Mouse (Mus musculus) MEL (cell line): ENCODE data around the gene Gpr156.

Experiments used
- CHD1 ChIP-seq: IDR thresholded peaks from 2 replicates; pipeline ENCODE4 v1.6.1; 2012; ENCODE audit warnings: low read depth, mild to moderate bottlenecking, inconsistent platforms, low read length, improper control_type of control experiment
- CTCF ChIP-seq, 3 experiments: IDR thresholded peaks in 2 of 3; conservative IDR thresholded peaks in 1 of 3; 2 replicates each; pipeline ENCODE4 v1.5.1; 2011 to 2012; ENCODE audit warnings: low read length in 3 of 3, low read depth in 2 of 3, mild to moderate bottlenecking in 2 of 3, improper control_type of control experiment in 1 of 3, inconsistent platforms in 1 of 3, mixed read lengths in 1 of 3, moderate library complexity in 1 of 3; ENCODE audit not compliant: control insufficient read depth in 1 of 3, insufficient read depth in 1 of 3, poor library complexity in 1 of 3, severe bottlenecking in 1 of 3
- ETS1 ChIP-seq: IDR thresholded peaks from 2 replicates; pipeline ENCODE4 v1.6.1; 2012; ENCODE audit warnings: low read depth, mild to moderate bottlenecking, inconsistent platforms, low read length, improper control_type of control experiment, moderate library complexity
- JUND ChIP-seq: IDR thresholded peaks from 2 replicates; pipeline ENCODE4 v1.6.1; 2011; ENCODE audit warnings: low read depth, mild to moderate bottlenecking, improper control_type of control experiment, low read length
- POLR2A ChIP-seq, 2 experiments: IDR thresholded peaks; 2 replicates each; pipeline ENCODE4 v1.6.1; 2011 to 2012; ENCODE audit warnings: low read length in 2 of 2, mild to moderate bottlenecking in 2 of 2, control low read depth in 1 of 2, improper control_type of control experiment in 1 of 2, low read depth in 1 of 2, moderate library complexity in 1 of 2; ENCODE audit not compliant: control insufficient read depth in 1 of 2, insufficient read depth in 1 of 2, poor library complexity in 1 of 2
- TAL1 ChIP-seq: IDR thresholded peaks from 2 replicates; pipeline ENCODE4 v1.6.1; 2012; ENCODE audit warnings: mild to moderate bottlenecking, inconsistent platforms, low read length, moderate library complexity, mixed read lengths
- TCF12 ChIP-seq: IDR thresholded peaks from 2 replicates; pipeline ENCODE4 v1.6.1; 2014; ENCODE audit warnings: low read depth, mild to moderate bottlenecking, inconsistent platforms, low read length, improper control_type of control experiment, moderate library complexity
- UBTF ChIP-seq: IDR thresholded peaks from 2 replicates; pipeline ENCODE4 v1.6.1; 2012; ENCODE audit warnings: low read depth, mild to moderate bottlenecking, inconsistent platforms, low read length, improper control_type of control experiment, moderate library complexity, borderline replicate concordance; ENCODE audit not compliant: insufficient read depth

GRCm38 (mm10) chr16:37920842-37921409, 4.6 kb downstream of the Gpr156 start:
- TF ChIP-seq CHD1: no peak
- TF ChIP-seq UBTF: no peak
- TF ChIP-seq TCF12: no peak
- no peak for TF ChIP-seq CTCF (IDR thresholded peaks at IDR 0.05 in 2 of 3, conservative IDR thresholded peaks at IDR 0.05 in 1 of 3; ENCODE audit: control insufficient read depth in 1 of 3, insufficient read depth in 1 of 3, low read depth in 2 of 3, low read length in 3 of 3, poor library complexity in 1 of 3, severe bottlenecking in 1 of 3)
- TF ChIP-seq ETS1: no peak
- no peak for TF ChIP-seq TAL1
- TF ChIP-seq JUND: no peak
- no peak for TF ChIP-seq POLR2A (IDR thresholded peaks at IDR 0.05; ENCODE audit: control insufficient read depth in 1 of 2, insufficient read depth in 1 of 2, low read depth in 1 of 2, low read length in 2 of 2, poor library complexity in 1 of 2)
